Mouse (Mus musculus) liver, adult 2 months (tissue): ENCODE data around the gene Nav2. TPM values are rescaled to one million over a fixed set of nuclear protein-coding genes. Genes with fewer than 3 reads are reported as not detected.
A peak's percentile ranks its signal among the peaks of the same experiment; 100 is the strongest.

Source experiments
- DNase-seq: peaks from one replicate; pipeline ENCODE4 v3.0.0-alpha.2; 2011; ENCODE audit warnings: low read depth, low spot score; ENCODE audit errors: extremely low read depth
- H3K27ac ChIP-seq: fragments of 200-500 bp; replicated peaks from 2 replicates; pipeline ENCODE4 v1.5.1; 2012; ENCODE audit warnings: low read depth, mild to moderate bottlenecking, control low read depth, inconsistent platforms, low read length; ENCODE audit not compliant: insufficient read depth
- H3K27me3 ChIP-seq: fragments of 200-500 bp; 2 replicates; pipeline ENCODE4 v1.6.1; 2012; ENCODE audit warnings: mild to moderate bottlenecking, moderate library complexity, low read length, inconsistent platforms; ENCODE audit not compliant: control insufficient read depth, insufficient read depth
- H3K36me3 ChIP-seq: fragments of 200-500 bp; 2 replicates; pipeline ENCODE4 v1.6.1; 2012; ENCODE audit warnings: low read length, inconsistent platforms; ENCODE audit not compliant: control insufficient read depth, insufficient read depth
- H3K4me1 ChIP-seq: fragments of 200-500 bp; 2 replicates; pipeline ENCODE4 v1.6.1; 2011; ENCODE audit warnings: low read length; ENCODE audit not compliant: control insufficient read depth, insufficient read depth
- H3K4me3 ChIP-seq: fragments of 200-500 bp; 2 replicates; pipeline ENCODE4 v1.5.1; 2011; ENCODE audit warnings: low read depth, mild to moderate bottlenecking, control low read depth, low read length, moderate library complexity; ENCODE audit not compliant: insufficient read depth
- H3K79me2 ChIP-seq: fragments of 200-500 bp; 2 replicates; pipeline ENCODE4 v1.6.1; 2012; ENCODE audit warnings: inconsistent platforms, mild to moderate bottlenecking, low read length, moderate library complexity; ENCODE audit not compliant: control insufficient read depth, insufficient read depth
- H3K9ac ChIP-seq: fragments of 200-500 bp; 2 replicates; pipeline ENCODE4 v1.6.1; 2012; ENCODE audit warnings: low read depth, mild to moderate bottlenecking, control low read depth, inconsistent platforms, low read length
- CTCF ChIP-seq: fragments of 200-500 bp; IDR thresholded peaks from 2 replicates; pipeline ENCODE4 v1.5.1; 2011; ENCODE audit warnings: low read depth, low read length, control low read depth
- POLR2A ChIP-seq: fragments of 200-500 bp; IDR thresholded peaks from 2 replicates; pipeline ENCODE4 v1.6.1; 2011; ENCODE audit warnings: low read length, control low read depth; ENCODE audit not compliant: insufficient read depth; ENCODE audit errors: extremely low read depth
- WGBS: fragments of 180-500 bp; shearing (Covaris S2); methylation state at CpG from one replicate; pipeline ENCODE4 v1.1.7; 2018; 5-methylcytosine and 5-hydroxymethylcytosine counted together
- polyA plus RNA-seq: library from polyadenylated mRNA; depleted of rRNA; stranded (reverse); fragments of >200 nt; gene quantifications from 2 replicates; pipeline ENCODE4 v1.2.3, GENCODE M21; 2012
- total RNA-seq: library from RNA; depleted of rRNA; stranded (reverse); fragments of >200 nt; gene quantifications from 2 replicates; pipeline ENCODE4 v1.2.3, GENCODE M21; 2014

Nav2 gene
- total and polyA plus RNA-seq, 2 experiments = 11.1 to 17.6 TPM

GRCm38 (mm10) chr7:49291208-49291892 is 382.8 kb downstream of the Nav2 start:
- Histone ChIP-seq H3K27me3 (no peaks in the 10 kb centered on the region), H3K4me1 (peaks cover 11% of the 10 kb centered on the region), H3K4me3 (peak overlapping the region; percentile 20; the same call in 1 of the 2 replicates), H3K79me2 (no peaks in the 10 kb centered on the region), H3K36me3 (no peaks in the 10 kb centered on the region), H3K9ac (0 out of 2 replicates have a peak overlapping the region, but pooled peaks have one; percentile 36), H3K27ac (no peak overlapping the region; the same call in 1 of the 2 replicates)
- DNase-seq = peak; percentile 53
- 51% methylated on average over 8 of the region's 8 CpGs for WGBS
- TF ChIP-seq POLR2A (no peak), CTCF (no peak)

GRCm38 (mm10) chr7:49297148-49297547 is 388.6 kb downstream of the Nav2 start:
- 89% methylated on average over 3 of the region's 3 CpGs for WGBS
- no peak for DNase-seq
- Histone ChIP-seq H3K36me3 (no peaks in the 10 kb centered on the region), H3K27ac (no peak overlapping the region), H3K4me3 (no peak overlapping the region), H3K79me2 (no peaks in the 10 kb centered on the region), H3K27me3 (no peaks in the 10 kb centered on the region), H3K9ac (no peak overlapping the region), H3K4me1 (peaks cover 14% of the 10 kb centered on the region)
- TF ChIP-seq CTCF (no peak), POLR2A (no peak)

DNA sequence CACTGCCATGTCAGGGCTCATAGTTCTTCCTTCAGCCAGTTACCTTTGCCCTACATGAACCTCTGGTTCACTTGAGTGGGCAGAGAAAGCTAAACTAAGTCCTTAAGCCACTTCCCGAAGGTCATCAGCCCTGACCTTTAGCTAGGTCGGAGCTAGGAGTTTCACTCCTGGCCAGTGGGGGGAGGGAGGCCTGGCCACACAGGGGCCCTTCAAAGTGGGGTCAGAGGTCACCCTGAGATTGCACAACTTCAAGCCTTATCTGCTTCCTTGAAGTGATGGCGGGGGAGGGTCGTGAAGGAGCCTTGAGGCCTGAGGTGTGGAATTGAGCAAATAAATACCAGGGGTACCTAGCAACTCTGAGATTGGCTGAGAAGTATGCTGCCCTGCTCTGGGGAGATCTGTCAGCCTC is 389.9 kb downstream of the Nav2 start:
- Histone ChIP-seq H3K27ac (no peak overlapping the region), H3K9ac (no peak overlapping the region), H3K36me3 (no peaks in the 10 kb centered on the region), H3K27me3 (no peaks in the 10 kb centered on the region), H3K79me2 (no peaks in the 10 kb centered on the region), H3K4me1 (peaks cover 7% of the 10 kb centered on the region), H3K4me3 (no peak overlapping the region)
- TF ChIP-seq POLR2A (no peak), CTCF (no peak)
- WGBS = 32% methylated on average over 4 of the region's 4 CpGs
- DNase-seq = no peak

DNA sequence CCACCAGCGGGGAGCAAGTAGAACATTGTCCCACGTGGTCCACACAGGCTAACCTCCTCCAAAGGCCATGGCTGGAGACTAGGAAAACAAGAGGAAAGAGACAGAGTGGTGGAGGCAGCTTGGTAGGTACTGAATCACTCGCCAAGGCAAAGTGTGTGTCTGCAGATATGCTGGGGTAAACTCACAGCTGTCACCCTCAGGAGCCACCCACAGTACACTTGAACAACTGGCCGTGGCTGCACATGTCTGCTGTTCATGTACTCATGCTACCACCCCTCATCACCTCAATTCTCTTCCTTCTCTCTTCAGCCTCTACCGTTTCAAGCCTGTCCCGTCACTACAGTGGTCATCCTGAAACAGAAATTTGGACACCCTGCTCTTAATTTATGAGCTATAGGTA is 393.0 kb downstream of the Nav2 start:
- Histone ChIP-seq H3K4me3 (no peak overlapping the region), H3K27ac (no peak overlapping the region), H3K79me2 (no peaks in the 10 kb centered on the region), H3K36me3 (no peaks in the 10 kb centered on the region), H3K9ac (no peak overlapping the region), H3K4me1 (peaks cover 7% of the 10 kb centered on the region), H3K27me3 (no peaks in the 10 kb centered on the region)
- DNase-seq = no peak
- TF ChIP-seq CTCF = no peak
- TF ChIP-seq POLR2A = no peak
- 88% methylated on average over 6 of the region's 6 CpGs for WGBS

DNA sequence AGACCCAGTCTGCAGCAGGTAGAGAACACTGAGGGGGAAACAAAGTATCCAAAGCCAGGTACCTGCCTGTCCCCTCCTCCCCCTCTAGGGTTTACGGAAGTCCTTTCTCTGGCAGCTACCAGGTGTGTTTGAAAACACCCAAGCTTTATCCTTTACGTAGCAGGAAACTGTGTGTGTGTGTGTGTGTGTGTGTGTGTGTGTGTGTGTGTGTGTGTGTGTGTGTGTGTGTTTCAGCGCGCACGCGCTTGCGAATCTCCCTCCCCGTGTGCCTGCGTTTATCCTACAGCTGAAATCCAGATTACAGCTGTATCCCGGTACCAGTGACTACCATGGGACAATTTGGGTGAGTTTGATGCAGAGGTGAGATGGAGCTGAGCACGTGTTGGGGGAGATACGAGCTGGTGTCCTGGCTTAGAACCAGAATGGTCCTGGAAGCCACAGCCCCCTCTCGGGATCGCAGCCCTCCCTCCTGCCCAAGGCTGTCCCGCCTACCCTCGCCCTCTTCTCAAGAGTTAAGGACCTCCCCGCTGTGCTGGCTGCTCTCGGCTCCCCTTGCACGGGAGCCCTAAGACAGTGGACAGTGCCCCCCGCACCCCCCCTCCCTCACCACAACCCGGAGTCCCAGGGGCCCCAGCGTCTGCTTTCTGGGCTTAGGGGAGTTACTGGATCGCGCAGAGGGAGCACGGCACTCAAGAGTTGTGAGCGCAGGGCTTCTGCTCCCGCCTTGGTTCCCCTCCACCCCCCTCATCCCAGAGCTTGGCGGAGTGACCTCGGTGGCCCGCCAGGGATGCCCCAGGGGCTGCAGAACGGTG is 395.3 kb downstream of the Nav2 start:
- Histone ChIP-seq H3K4me1 (no peaks in the 10 kb centered on the region), H3K79me2 (no peaks in the 10 kb centered on the region), H3K9ac (no peak overlapping the region), H3K4me3 (peak overlapping the region; percentile 36; the same call in 1 of the 2 replicates), H3K36me3 (no peaks in the 10 kb centered on the region), H3K27me3 (no peaks in the 10 kb centered on the region), H3K27ac (no peak overlapping the region)
- no peak for DNase-seq
- TF ChIP-seq CTCF (no peak), POLR2A (no peak)
- 59% methylated on average over 29 of the region's 31 CpGs for WGBS

- no peak overlapping the region for H3K27ac ChIP-seq
- H3K79me2 ChIP-seq = no peaks in the 10 kb centered on the region
- TF ChIP-seq POLR2A (no peak), CTCF (peak; percentile 31; the same call in 1 of the 2 replicates)
- no peak for DNase-seq
- H3K27me3 ChIP-seq = no peaks in the 10 kb centered on the region
- no peaks in the 10 kb centered on the region for H3K4me1 ChIP-seq
- no peak overlapping the region for H3K9ac ChIP-seq
- 96% methylated on average over 6 of the region's 6 CpGs for WGBS
- no peak overlapping the region for H3K4me3 ChIP-seq
- H3K36me3 ChIP-seq = no peaks in the 10 kb centered on the region
These were observed 399.2 kb downstream of the Nav2 start for GRCm38 (mm10) chr7:49307717-49308116.
